Mouse (Mus musculus) brain, adult 2 months (tissue): ENCODE measurements around the gene Ttc21b.
A peak's percentile ranks its signal among the peaks of the same experiment; 100 is the strongest.

Experiments used
- DNase-seq: peaks from one replicate; pipeline ENCODE4 v3.0.0; 2011; ENCODE audit warnings: low read depth, low spot score

Ttc21b gene

DNA sequence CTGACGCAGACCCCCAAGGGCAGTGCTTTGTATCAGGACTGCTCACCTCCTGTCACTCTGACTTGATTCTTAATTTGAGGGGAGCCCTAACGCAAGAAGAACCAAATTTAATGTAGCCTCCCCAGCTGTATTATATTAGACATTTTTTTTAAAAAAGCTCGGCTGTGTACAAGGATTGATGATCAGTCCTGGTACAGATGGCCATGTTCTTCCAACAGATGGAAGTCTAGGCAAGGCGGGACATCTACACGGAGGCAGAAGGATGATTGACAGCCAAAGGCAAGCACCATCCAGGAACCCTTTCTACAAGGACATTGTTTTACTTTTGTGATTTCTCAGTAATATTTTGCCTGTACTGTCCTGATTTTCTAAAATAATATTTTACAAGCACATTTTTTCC, 83.3 kb downstream of the Ttc21b start:
- peak; percentile 79 for DNase-seq

DNA sequence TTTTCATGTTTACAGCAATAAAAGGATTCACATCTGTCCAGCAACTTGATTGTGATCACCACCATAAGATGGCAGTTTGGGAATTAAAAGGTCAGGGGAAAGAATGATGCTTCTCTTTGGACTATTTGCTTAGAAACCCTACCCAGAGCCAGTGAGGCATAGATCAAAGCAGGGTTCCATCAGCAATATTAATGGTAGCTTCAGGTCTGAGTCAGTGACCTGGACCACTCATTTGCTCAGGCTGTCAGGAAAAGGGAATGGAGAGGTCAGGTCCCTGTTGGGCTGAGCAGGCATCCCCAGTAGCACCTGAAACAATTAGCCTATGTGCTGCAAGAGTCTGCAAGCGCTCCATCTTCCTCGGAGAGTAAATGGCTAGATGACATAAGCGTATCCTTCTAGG, 84.8 kb downstream of the Ttc21b start:
- DNase-seq, result no peak

DNA sequence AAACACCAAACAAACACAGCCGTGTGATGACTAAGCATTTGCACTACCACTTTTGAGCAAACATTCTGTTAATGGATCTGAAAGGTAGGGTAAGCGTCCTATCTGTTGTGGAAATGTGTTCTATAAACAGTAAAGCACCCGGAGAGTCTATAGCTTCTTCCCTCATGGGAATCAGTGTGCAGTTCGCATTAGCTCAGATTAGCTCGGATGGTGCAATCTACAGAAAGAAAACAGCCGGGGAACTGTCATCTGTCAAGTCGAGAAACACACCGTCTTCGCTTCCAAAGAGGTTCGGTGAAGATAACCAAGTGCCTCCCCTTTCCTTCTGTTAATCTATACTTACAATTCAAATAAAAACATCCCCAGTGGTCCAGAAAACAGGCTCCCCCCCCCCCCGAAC, 85.7 kb downstream of the Ttc21b start:
- DNase-seq, result no peak

DNA sequence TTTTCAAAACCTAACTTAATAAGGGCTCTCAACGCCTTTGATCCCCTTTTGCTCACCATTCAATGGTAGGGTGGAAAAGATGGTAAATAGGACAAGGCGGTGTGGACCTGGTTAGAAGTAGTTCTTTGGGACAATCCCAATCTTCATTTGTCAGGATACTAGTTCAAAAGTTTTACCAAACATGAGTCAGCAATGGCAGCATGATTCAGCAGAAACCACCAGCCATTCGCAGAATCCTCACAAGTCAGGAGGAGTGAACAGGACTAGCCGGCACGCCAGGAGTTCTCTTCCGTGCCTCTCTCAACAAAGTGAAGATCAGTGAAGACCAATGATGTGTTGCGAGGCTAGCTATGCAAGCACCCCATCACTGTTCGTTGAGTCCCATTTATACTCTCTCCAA, 91.4 kb downstream of the Ttc21b start:
- DNase-seq, result no peak

DNA sequence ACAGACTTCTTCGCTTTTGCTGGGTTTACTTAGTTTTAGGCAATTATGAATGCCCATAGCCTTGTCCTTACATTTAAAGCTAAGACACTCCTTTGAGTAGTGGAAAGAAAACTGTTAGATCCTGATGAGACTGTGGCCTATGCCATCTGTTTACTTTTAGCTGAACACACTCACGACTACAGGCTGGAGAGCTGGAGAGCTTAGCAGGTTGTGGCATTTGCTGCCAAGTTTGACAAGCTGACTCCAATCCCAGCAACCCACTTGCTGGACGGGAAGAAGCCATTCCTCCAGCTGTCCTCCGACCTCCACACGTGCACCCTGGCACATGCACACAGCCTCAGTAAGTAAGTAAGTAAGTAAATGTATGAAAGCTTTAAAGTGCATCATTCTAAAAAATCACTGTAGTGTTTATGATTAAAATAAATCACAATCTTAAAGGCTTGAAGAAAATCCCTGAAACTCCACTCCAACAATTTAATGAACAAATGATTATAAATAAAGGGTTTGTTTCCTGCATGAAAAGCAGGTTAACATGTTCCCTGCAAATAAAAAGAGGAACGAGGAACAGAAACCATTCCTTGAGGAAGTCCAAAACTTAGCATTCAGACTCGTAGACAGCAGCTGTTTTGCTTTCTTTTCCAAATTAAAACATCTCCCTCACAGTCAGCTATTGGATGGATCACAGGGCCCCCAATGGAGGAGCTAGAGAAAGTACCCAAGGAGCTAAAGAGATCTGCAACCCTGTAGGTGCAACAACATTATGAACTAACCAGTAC, 98.1 kb downstream of the Ttc21b start:
- DNase-seq, result peak; percentile 90

DNA sequence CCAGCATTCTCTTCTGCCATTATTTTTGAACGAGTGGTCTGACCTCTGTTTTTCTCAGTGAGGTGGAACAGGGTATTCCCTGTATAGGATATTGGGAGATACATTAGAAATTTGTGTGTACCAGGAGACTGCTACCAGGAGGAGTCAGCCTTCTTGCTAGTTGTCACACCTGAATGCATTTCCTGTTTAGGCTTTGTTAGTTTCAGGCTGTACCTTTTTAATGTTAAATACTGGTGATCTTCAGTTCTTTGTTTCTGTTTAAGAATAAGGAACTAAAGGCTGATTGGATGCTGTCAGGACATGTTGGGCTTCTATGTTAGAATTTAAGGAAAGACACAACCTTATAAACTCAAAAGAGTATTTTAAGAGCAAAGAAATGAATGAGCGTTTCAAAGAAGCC, 105.0 kb downstream of the Ttc21b start:
- DNase-seq, result no peak

DNA sequence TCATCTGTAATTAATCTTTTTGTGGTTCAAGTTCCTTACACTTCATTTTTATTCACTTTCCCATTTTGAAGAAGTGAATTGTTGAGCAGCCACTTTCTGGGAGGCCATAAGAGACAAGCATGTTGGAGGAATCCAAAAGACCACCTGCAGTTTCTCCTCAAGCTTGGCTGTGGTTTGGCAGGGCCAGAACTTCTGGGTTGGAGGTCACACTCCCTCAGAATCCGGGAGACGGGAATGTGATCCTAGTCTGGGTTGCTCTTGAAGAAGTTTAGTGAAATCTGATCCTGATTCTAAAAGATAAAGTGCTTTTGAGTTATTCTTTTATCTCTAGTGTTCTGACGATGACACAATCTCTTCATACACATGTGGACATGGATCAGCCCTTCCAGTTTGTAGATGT, 105.9 kb downstream of the Ttc21b start:
- no peak for DNase-seq

DNA sequence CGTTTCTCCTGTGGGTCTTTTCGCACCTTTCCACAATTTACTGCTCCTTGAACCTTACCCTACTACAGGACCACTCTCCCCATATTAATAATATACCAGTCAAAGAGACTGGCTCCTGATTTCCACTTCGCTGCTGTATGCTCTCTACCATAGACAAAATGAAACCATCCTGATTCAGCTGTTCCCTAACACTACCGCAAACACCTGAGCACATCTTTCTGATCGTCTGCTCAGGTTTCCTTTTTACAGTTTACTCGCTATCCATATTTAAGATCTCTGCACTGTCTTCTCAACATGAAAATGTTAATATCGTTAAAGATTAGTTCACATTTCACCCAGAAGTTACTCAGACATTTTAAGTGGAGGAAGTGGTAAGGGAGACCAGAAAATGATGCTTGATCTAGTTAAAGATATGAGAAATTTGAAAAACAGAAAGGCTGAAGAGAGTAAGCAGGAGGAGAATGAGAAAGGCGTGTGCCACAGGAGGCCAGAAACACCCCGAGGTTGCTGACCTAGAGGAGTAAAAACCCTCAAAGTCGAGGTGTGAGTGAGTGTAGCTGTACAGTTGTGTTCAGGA, 107.7 kb downstream of the Ttc21b start:
- no peak for DNase-seq

DNA sequence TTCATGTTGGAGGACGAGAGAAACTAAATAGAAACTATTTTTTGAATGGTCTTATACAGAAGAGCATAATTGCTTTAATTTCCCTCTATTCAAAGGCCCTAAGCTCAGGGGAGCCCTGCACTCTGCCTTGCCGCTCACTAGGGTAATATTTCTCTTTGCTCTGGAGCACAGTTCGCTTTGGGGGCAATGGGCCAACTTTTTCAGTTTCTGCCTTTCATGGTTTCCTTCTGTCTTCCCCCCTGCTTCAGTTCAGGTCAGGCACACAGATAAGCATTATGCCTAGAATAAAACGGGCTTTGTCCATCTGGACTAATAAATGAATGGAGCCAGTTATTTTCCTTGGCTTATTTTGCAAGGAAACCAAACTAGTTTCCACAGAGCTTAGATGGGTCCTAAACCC, 109.9 kb downstream of the Ttc21b start:
- peak; percentile 66 for DNase-seq

DNA sequence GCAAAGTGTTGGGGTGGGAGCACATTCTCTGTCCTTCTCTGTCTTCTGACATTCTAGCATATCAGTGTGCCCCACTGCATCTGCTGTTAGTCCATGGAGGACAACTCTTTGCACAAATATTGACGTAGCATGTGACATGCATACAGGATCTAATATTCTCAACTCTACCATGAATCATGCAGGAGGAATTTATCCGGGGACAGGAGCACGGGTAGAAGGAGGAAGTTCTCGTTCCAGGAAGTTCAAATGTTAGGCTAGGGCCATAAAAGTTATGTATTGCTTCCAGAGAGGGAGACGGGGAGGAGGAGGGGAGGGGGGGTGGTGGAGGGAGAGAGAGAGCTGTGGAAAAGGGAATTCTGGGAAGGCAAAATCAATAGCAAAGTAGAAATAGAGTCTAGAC, 111.6 kb downstream of the Ttc21b start:
- no peak for DNase-seq

DNA sequence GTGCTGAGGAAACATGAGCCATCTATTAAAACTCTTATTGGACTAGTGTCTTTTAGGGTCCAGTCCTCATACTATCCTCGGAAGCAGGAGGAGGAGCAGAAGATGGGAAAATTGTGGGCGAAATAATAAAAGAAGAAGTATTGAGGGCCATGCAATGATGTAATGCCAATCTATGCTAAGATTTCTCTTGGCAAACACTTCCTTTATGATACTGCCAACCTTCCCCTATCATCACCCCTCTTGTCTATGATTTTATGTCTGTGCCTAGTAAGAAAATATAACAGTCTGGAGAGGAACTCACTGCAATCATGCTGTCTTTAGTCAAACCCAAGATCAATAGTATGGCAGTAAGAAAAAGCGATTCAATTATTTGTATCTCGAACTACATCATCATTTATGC, 113.1 kb downstream of the Ttc21b start:
- DNase-seq, result no peak

DNA sequence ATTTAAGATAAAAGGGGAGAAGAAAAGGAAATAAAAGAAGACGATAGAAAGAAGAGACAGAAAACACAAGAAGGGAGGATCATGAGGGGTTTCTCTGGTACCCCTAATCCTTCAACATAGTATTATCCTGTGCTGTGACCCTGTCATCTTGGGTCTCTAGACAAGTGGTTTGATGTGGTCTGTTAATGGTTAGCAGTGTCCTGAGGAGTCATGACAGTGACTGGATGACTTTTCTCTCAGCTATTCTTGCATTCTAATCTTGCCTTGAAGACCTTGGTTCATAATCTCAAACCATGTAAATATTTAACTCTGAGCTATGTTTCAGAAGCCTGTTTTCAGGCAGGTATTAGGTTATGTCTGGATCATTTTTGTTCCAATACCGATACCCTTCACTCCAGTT, 113.7 kb downstream of the Ttc21b start:
- DNase-seq, result no peak

DNA sequence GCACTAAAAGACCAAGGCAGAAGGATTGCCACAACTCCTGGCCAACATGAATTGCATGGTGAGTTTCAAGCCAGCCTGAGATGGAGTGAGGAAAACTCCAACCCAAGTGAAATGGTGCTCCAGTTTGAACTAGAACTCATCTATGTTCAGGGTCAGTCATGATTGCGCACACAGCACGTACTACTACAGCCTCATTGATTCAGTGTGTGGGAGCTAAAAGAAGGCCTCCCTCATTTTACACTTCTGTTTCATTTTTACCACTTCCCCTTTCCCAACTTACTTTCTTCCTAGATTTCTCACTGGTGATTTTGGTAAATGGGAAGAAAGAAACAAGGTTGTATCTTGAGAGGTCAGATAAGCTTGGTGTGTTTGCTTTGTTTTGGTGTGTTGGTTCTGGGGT, 114.1 kb downstream of the Ttc21b start:
- no peak for DNase-seq

DNA sequence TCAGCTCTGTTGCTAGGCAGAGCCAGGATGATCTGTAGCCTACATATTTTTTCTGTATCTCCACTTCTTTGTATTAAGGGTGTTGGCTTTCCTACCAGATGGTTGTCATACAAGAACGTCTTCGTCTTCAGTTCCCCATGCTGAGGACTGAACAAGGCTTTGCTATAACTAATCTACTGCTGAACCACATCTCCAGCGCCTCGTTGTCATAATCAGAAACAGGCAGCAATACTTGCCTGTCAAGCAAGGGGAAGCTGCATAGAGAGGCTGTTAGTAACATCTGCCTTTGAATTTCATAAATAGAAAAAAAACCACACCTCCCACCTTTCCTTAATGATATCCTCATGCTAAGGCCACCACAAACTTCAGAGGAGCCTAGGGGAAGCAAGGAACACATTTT, 116.2 kb downstream of the Ttc21b start:
- DNase-seq, result no peak
